Mouse (Mus musculus) CH12.LX (cell line): ENCODE results near the gene Syna.

ENCODE experiments used
- CTCF ChIP-seq, 2 experiments: IDR thresholded peaks in 1 of 2; conservative IDR thresholded peaks in 1 of 2; 2 replicates each; pipeline ENCODE4 v1.5.1; 2011 to 2012; ENCODE audit warnings: low read depth in 2 of 2, low read length in 2 of 2, improper control_type of control experiment in 1 of 2, inconsistent platforms in 1 of 2, mild to moderate bottlenecking in 1 of 2, moderate library complexity in 1 of 2
- EP300 ChIP-seq: IDR thresholded peaks from 2 replicates; pipeline ENCODE4 v1.6.1; 2011; ENCODE audit warnings: low read length, improper control_type of control experiment
- HCFC1 ChIP-seq: IDR thresholded peaks from 2 replicates; pipeline ENCODE4 v1.6.1; 2012; ENCODE audit warnings: low read depth, mild to moderate bottlenecking, inconsistent platforms, low read length, improper control_type of control experiment
- KAT2A ChIP-seq: IDR thresholded peaks from 2 replicates; pipeline ENCODE4 v1.6.1; 2012; ENCODE audit warnings: low read length, improper control_type of control experiment, inconsistent platforms; ENCODE audit not compliant: insufficient replicate concordance
- MAX ChIP-seq: IDR thresholded peaks from 2 replicates; pipeline ENCODE4 v1.6.1; 2011; ENCODE audit warnings: low read length, improper control_type of control experiment
- MYC ChIP-seq: IDR thresholded peaks from 2 replicates; pipeline ENCODE4 v1.6.1; 2011; ENCODE audit warnings: low read depth, mild to moderate bottlenecking, improper control_type of control experiment, low read length
- POLR2A ChIP-seq: IDR thresholded peaks from 2 replicates; pipeline ENCODE4 v1.6.1; 2011; ENCODE audit warnings: low read depth, mild to moderate bottlenecking, improper control_type of control experiment, low read length
- RCOR1 ChIP-seq: conservative IDR thresholded peaks from 2 replicates; pipeline ENCODE4 v1.6.1; 2012; ENCODE audit warnings: low read depth, mild to moderate bottlenecking, inconsistent platforms, low read length, improper control_type of control experiment
- USF2 ChIP-seq: conservative IDR thresholded peaks from 2 replicates; pipeline ENCODE4 v1.6.1; 2011; ENCODE audit warnings: low read depth, low read length, improper control_type of control experiment
- ZC3H11A ChIP-seq: IDR thresholded peaks from 2 replicates; pipeline ENCODE4 v1.6.1; 2012; ENCODE audit warnings: low read depth, mild to moderate bottlenecking, inconsistent platforms, low read length, improper control_type of control experiment
- ZMIZ1 ChIP-seq: IDR thresholded peaks from 2 replicates; pipeline ENCODE4 v1.6.1; 2012; ENCODE audit warnings: low read depth, mild to moderate bottlenecking, inconsistent platforms, low read length, improper control_type of control experiment

GRCm38 (mm10) chr5:134544516-134545241, 15.3 kb downstream of the Syna start:
- TF ChIP-seq CTCF (conservative IDR thresholded peaks at IDR 0.05 in 1 of 2, IDR thresholded peaks at IDR 0.05 in 1 of 2; ENCODE audit: low read depth in 2 of 2, low read length in 2 of 2) (no peak), POLR2A (no peak), MAX (no peak), KAT2A (no peak), ZC3H11A (no peak), HCFC1 (no peak), EP300 (no peak), RCOR1 (no peak), USF2 (no peak), MYC (no peak), ZMIZ1 (no peak)
